In the genomic region with DNA sequence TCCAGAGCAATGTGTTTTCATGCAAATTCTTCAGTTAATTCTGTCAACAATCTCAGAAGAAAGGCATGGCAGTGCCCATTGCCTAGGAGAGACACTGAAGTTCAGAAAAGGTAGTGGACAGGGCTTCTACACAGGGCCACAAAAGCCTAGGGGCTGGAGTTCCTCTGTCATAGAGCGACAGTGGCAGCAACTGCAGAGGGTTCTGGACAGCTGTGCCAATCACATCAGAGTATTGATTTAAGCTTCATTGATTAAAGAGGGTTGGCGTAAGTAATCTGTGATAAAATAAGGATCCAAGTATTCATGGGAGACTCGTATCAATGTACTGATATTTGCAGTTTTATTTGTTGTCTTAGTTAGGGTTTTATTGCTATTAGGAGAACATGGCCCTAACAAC, we compare ENCODE assay signal across 19 mouse cellular contexts.
A peak's percentile ranks its signal among the peaks of the same experiment; 100 is the strongest.
DNase-seq lines count a peak whose midpoint lies in the region; ATAC-seq and TF ChIP-seq lines count a peak whose summit lies in the region.
"Had no signal": no experiment of that assay in that cellular context is flagged by ENCODE, and none has a peak within 500 bp of the region (broad histone marks: within the 10 kb centered on the region; RNA-seq: fewer than 3 reads in every experiment).

No protein-coding gene starts in this region.

- no peak for TF ChIP-seq EP300 in liver, postnatal 0 days (IDR thresholded peaks at IDR 0.05; ENCODE audit: low read depth)

- no peak overlapping the region for H3K4me3 ChIP-seq in liver, adult 2 months (ENCODE audit: insufficient read depth, low read depth, low read length)
- no peak overlapping the region for H3K4me3 ChIP-seq in liver, postnatal 0 days (ENCODE audit: low read depth, low read length)
- H3K4me3 ChIP-seq in liver, embryonic 12.5 days = no peak overlapping the region

- TF ChIP-seq POLR2A in liver, adult 2 months (IDR thresholded peaks at IDR 0.05; ENCODE audit: extremely low read depth, insufficient read depth, low read length) = no peak

- H3K36me3 ChIP-seq in liver, adult 2 months (ENCODE audit: control insufficient read depth, insufficient read depth, low read length) = no peaks in the 10 kb centered on the region
- no peaks in the 10 kb centered on the region for H3K36me3 ChIP-seq in liver, postnatal 0 days (replicated peaks; ENCODE audit: insufficient read depth, low read length)
- no peaks in the 10 kb centered on the region for H3K36me3 ChIP-seq in liver, embryonic 12.5 days
- H3K36me3 ChIP-seq: G1E had no signal

- ATAC-seq in liver, postnatal 0 days = peak; percentile 62
- no peak for ATAC-seq in liver, embryonic 12.5 days
- ATAC-seq: activated CD4-positive, CD25-positive, alpha-beta regulatory T cell, adult 4 months; CD4-positive, CD25-positive, alpha-beta regulatory T cell, adult 4 months; Patski had no signal

- no peak overlapping the region for H3K4me2 ChIP-seq in liver, postnatal 0 days (ENCODE audit: low read depth, low read length)
- no peak overlapping the region for H3K4me2 ChIP-seq in liver, embryonic 12.5 days

- no peak overlapping the region for H3K27ac ChIP-seq in liver, adult 2 months (replicated peaks; ENCODE audit: insufficient read depth, low read depth, low read length)
- H3K27ac ChIP-seq in liver, postnatal 0 days (ENCODE audit: low read depth) = peak overlapping the region; percentile 58; the same call in 1 of the 2 replicates
- no peak overlapping the region for H3K27ac ChIP-seq in liver, embryonic 12.5 days

- peak; percentile 74 for DNase-seq in liver, adult 2 months (ENCODE audit: extremely low read depth, low read depth, low spot score)
- DNase-seq in liver = no peak
- no peak for DNase-seq in liver, postnatal 0 days
- DNase-seq: adrenal gland, adult 2 months; adrenal gland, adult 8-10 months; adrenal gland, postnatal 10 days; adrenal gland, postnatal 14 days; adrenal gland, postnatal 25 days; adrenal gland, postnatal 36 days; B cell, adult 2 months; cerebellum, adult 11 months; cerebellum, adult 11-12 months; cerebellum, adult 18-20 months had no signal

- no peak overlapping the region for H3K9ac ChIP-seq in liver, adult 2 months (ENCODE audit: low read depth, low read length)
- H3K9ac ChIP-seq in liver, postnatal 0 days (replicated peaks) = no peak overlapping the region
- no peak overlapping the region for H3K9ac ChIP-seq in liver, embryonic 12.5 days

- no peaks in the 10 kb centered on the region for H3K9me3 ChIP-seq in liver, postnatal 0 days (ENCODE audit: low read length)
- no peaks in the 10 kb centered on the region for H3K9me3 ChIP-seq in liver, embryonic 12.5 days (replicated peaks)
- H3K9me3 ChIP-seq: G1E had no signal

- TF ChIP-seq CTCF in liver, adult 2 months (IDR thresholded peaks at IDR 0.05; ENCODE audit: low read depth, low read length) = no peak
- TF ChIP-seq CTCF in liver, postnatal 0 days (IDR thresholded peaks at IDR 0.05; ENCODE audit: low read depth) = no peak

- no peaks in the 10 kb centered on the region for H3K79me2 ChIP-seq in liver, adult 2 months (ENCODE audit: control insufficient read depth, insufficient read depth, low read length)

- peaks cover 6% of the 10 kb centered on the region for H3K4me1 ChIP-seq in liver, adult 2 months (ENCODE audit: control insufficient read depth, insufficient read depth, low read length)
- peaks cover 9% of the 10 kb centered on the region; the same call in 1 of the 2 replicates for H3K4me1 ChIP-seq in liver, postnatal 0 days (ENCODE audit: insufficient read depth)
- H3K4me1 ChIP-seq in liver, embryonic 12.5 days = no peaks in the 10 kb centered on the region

- H3K27me3 ChIP-seq in liver, adult 2 months (ENCODE audit: control insufficient read depth, insufficient read depth, low read length) = no peaks in the 10 kb centered on the region
- no peaks in the 10 kb centered on the region for H3K27me3 ChIP-seq in liver, postnatal 0 days (ENCODE audit: insufficient read depth, low read length)
- no peaks in the 10 kb centered on the region; the same call in 1 of the 2 replicates for H3K27me3 ChIP-seq in liver, embryonic 12.5 days (replicated peaks)
- H3K27me3 ChIP-seq: CH12.LX, Patski had no signal

- WGBS in liver, adult 2 months = 26% methylated on average over 3 of the region's 3 CpGs
- 59% methylated on average over 3 of the region's 3 CpGs for WGBS in liver, postnatal 0 days (ENCODE audit: insufficient replicate concordance)
- WGBS in liver, embryonic 12.5 days (ENCODE audit: insufficient replicate concordance) = 69% methylated on average over 3 of the region's 3 CpGs
